Mouse (Mus musculus) heart, embryonic 16.5 days (tissue): ENCODE results near the gene Etv5. TPM values are rescaled to one million over a fixed set of nuclear protein-coding genes. Genes with fewer than 3 reads are reported as not detected.
"Not testable (repeated sequence)": the region's sequence is repeated elsewhere in the genome, so short reads cannot be mapped to it uniquely, and the experiment has no call there.

ENCODE experiments used
- ATAC-seq: fragments of 200-750 bp; cut with Nextera tagmentation; replicated peaks from 2 replicates; pipeline ENCODE4 v1.8.0; 2017; ENCODE audit warnings: moderate number of reproducible peaks; ENCODE audit not compliant: insufficient read depth, low FRiP score; ENCODE audit errors: extremely low read depth
- H3K27ac ChIP-seq: fragments of 300-500 bp; sonication (generic); 2 replicates; pipeline ENCODE4 v1.5.1; 2014; ENCODE audit warnings: mild to moderate bottlenecking, low read length, control low read depth, moderate library complexity
- H3K27me3 ChIP-seq: fragments of 300-500 bp; sonication (generic); 2 replicates; pipeline ENCODE4 v1.6.1; 2014; ENCODE audit warnings: low read length, mixed read lengths; ENCODE audit not compliant: control insufficient read depth, insufficient read depth
- H3K36me3 ChIP-seq: fragments of 300-500 bp; sonication (generic); 2 replicates; pipeline ENCODE4 v1.6.1; 2014; ENCODE audit not compliant: control insufficient read depth, insufficient read depth
- H3K4me1 ChIP-seq: fragments of 300-500 bp; sonication (generic); 2 replicates; pipeline ENCODE4 v1.6.1; 2014; ENCODE audit warnings: low read length, mixed read lengths; ENCODE audit not compliant: control insufficient read depth, insufficient read depth
- H3K4me2 ChIP-seq: fragments of 300-500 bp; sonication (generic); 2 replicates; pipeline ENCODE4 v1.6.1; 2014; ENCODE audit warnings: low read depth, mild to moderate bottlenecking, control low read depth, low read length
- H3K4me3 ChIP-seq: fragments of 300-500 bp; sonication (generic); 2 replicates; pipeline ENCODE4 v1.5.1; 2014; ENCODE audit warnings: mild to moderate bottlenecking, control low read depth, low read length
- H3K9ac ChIP-seq: fragments of 300-500 bp; sonication (generic); 2 replicates; pipeline ENCODE4 v1.6.1; 2014; ENCODE audit warnings: low read length, control low read depth
- H3K9me3 ChIP-seq: fragments of 300-500 bp; sonication (generic); replicated peaks from 2 replicates; pipeline ENCODE4 v1.6.1; 2016; ENCODE audit warnings: low read length; ENCODE audit not compliant: control insufficient read depth
- WGBS: fragments of 180-500 bp; shearing (Covaris S2); extraction: QIAGEN DNeasy Blood & Tissue Kit; methylation state at CpG from one replicate; pipeline ENCODE4 v1.1.7; 2014; 5-methylcytosine and 5-hydroxymethylcytosine counted together
- polyA plus RNA-seq: library from polyadenylated mRNA; unstranded; fragments of >200 nt; fragmentation: Nextera tagmentation; extraction: Ambion mirVana; gene quantifications from 2 replicates; pipeline ENCODE4 v1.2.1, GENCODE M21; 2015

Gene Etv5
- polyA plus RNA-seq, 1 experiment from 2014 or later, result 19.7 TPM

- Histone ChIP-seq H3K4me3 (no peak overlapping the region), H3K27ac (no peak overlapping the region), H3K9me3 (no peaks in the 10 kb centered on the region), H3K36me3 (peaks cover 5% of the 10 kb centered on the region), H3K9ac (no peak overlapping the region), H3K27me3 (no peaks in the 10 kb centered on the region), H3K4me1 (no peaks in the 10 kb centered on the region), H3K4me2 (no peak overlapping the region)
- WGBS, result 75% methylated on average over 15 of the region's 15 CpGs
- 0 out of 2 replicates have a peak, but pooled peaks have one; percentile 37 for ATAC-seq
These were observed 44.2 kb downstream of the Etv5 start for GRCm38 (mm10) chr16:22395093-22395844.

- Histone ChIP-seq H3K9ac (no peak overlapping the region), H3K27me3 (no peaks in the 10 kb centered on the region), H3K27ac (no peak overlapping the region), H3K9me3 (no peaks in the 10 kb centered on the region), H3K36me3 (peaks cover 4% of the 10 kb centered on the region), H3K4me1 (no peaks in the 10 kb centered on the region), H3K4me3 (no peak overlapping the region), H3K4me2 (no peak overlapping the region)
- 89% methylated on average over 9 of the region's 9 CpGs for whole genome bisulfite sequencing
- ATAC-seq, result no peak
These were observed 49.1 kb downstream of the Etv5 start for GRCm38 (mm10) chr16:22390348-22390897.

GRCm38 (mm10) chr16:22389146-22389911 is 50.2 kb downstream of the Etv5 start:
- H3K4me2 ChIP-seq, result no peak overlapping the region
- no peaks in the 10 kb centered on the region for H3K9me3 ChIP-seq
- WGBS, result 63% methylated on average over 13 of the region's 13 CpGs
- H3K27me3 ChIP-seq, result no peaks in the 10 kb centered on the region
- H3K9ac ChIP-seq, result no peak overlapping the region
- H3K4me3 ChIP-seq, result no peak overlapping the region
- H3K36me3 ChIP-seq, result peaks cover 9% of the 10 kb centered on the region
- ATAC-seq, result no peak
- no peaks in the 10 kb centered on the region for H3K4me1 ChIP-seq
- H3K27ac ChIP-seq, result no peak overlapping the region

DNA sequence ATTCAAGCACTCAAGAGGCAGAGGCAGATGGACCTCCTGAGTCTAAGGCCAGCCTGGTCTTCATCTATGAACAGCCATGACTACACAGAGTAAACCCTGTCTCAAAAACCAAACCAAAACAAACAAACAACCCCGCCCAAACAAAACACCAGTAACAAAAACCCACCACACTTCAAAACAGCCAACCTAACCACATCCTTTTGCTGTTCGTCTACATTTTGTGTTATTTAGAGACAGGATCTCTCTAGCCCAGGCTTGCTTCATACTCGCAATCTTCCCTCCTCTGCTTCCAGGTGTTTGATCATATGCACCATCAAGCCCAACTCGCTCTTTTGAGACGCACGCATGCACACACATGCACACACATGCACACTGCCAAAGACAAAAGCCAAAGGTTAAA is 51.8 kb downstream of the Etv5 start:
- Histone ChIP-seq H3K36me3 (peaks cover 9% of the 10 kb centered on the region), H3K4me1 (no peaks in the 10 kb centered on the region), H3K4me2 (no peak overlapping the region), H3K4me3 (no peak overlapping the region), H3K9ac (no peak overlapping the region), H3K9me3 (no peaks in the 10 kb centered on the region), H3K27ac (no peak overlapping the region), H3K27me3 (no peaks in the 10 kb centered on the region)
- WGBS, result 90% methylated on average over 6 of the region's 6 CpGs
- no peak for ATAC-seq

GRCm38 (mm10) chr16:22382018-22382417 is 57.5 kb downstream of the Etv5 start:
- 85% methylated on average over 6 of the region's 7 CpGs for WGBS
- H3K4me3 ChIP-seq, H3K27me3 ChIP-seq: not testable (repeated sequence)

GRCm38 (mm10) chr16:22380981-22381380 is 58.5 kb downstream of the Etv5 start:
- no peaks in the 10 kb centered on the region for H3K9me3 ChIP-seq
- peaks cover 6% of the 10 kb centered on the region; the same call in 1 of the 2 replicates for H3K36me3 ChIP-seq
- H3K9ac ChIP-seq, result no peak overlapping the region
- WGBS, result 93% methylated on average over 8 of the region's 8 CpGs
- no peak for ATAC-seq
- H3K4me3 ChIP-seq, result no peak overlapping the region
- no peaks in the 10 kb centered on the region for H3K27me3 ChIP-seq
- peaks cover 5% of the 10 kb centered on the region; the same call in 1 of the 2 replicates for H3K4me1 ChIP-seq
- no peak overlapping the region for H3K4me2 ChIP-seq
- H3K27ac ChIP-seq, result no peak overlapping the region

More at GRCm38 (mm10) chr16:22382018-22382417, 57.5 kb downstream of the Etv5 start:
- H3K9ac ChIP-seq, H3K4me2 ChIP-seq, H3K27ac ChIP-seq, H3K4me1 ChIP-seq, H3K9me3 ChIP-seq, ATAC-seq, H3K36me3 ChIP-seq: not testable (repeated sequence)

GRCm38 (mm10) chr16:22379986-22380385 is 59.5 kb downstream of the Etv5 start:
- H3K27ac ChIP-seq, result no peak overlapping the region
- H3K27me3 ChIP-seq, result no peaks in the 10 kb centered on the region
- 0 out of 2 replicates have a peak, but pooled peaks cover under 1% of the 10 kb centered on the region for H3K36me3 ChIP-seq
- peaks cover 5% of the 10 kb centered on the region; the same call in 1 of the 2 replicates for H3K4me1 ChIP-seq
- H3K4me2 ChIP-seq, result no peak overlapping the region
- no peaks in the 10 kb centered on the region for H3K9me3 ChIP-seq
- WGBS, result 39% methylated on average over 8 of the region's 8 CpGs
- ATAC-seq, result no peak
- H3K9ac ChIP-seq, result no peak overlapping the region
- no peak overlapping the region for H3K4me3 ChIP-seq

GRCm38 (mm10) chr16:22379342-22379741 is 60.2 kb downstream of the Etv5 start:
- Histone ChIP-seq H3K9ac (no peak overlapping the region), H3K4me3 (no peak overlapping the region), H3K36me3 (no peaks in the 10 kb centered on the region), H3K4me1 (peaks cover 5% of the 10 kb centered on the region; the same call in 1 of the 2 replicates), H3K27ac (no peak overlapping the region), H3K4me2 (no peak overlapping the region), H3K27me3 (no peaks in the 10 kb centered on the region), H3K9me3 (no peaks in the 10 kb centered on the region)
- ATAC-seq, result no peak
- 75% methylated on average over 4 of the region's 4 CpGs for WGBS

DNA sequence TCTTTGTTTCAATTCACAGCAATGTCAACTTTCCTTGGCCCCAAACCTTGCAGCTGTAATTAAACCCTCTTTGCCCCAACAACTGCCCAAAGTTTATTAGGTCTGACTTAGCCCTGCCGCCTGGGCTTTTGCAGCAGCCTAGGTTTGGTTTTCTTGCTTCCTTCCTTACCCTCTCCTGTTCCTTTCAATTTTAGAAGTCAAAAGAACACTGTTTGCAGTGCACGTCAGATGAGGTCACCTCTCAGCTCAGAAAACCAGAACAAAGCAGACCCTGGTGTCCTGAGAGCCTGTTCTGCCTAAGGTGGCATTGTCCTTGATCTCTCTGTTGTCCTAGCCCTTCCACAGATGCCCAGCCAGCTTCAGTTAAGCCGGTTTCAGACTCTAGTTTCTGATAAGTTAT is 61.8 kb downstream of the Etv5 start:
- H3K4me2 ChIP-seq, result no peak overlapping the region
- no peak overlapping the region for H3K4me3 ChIP-seq
- 52% methylated on average over 3 of the region's 3 CpGs for WGBS
- no peaks in the 10 kb centered on the region for H3K36me3 ChIP-seq
- no peak overlapping the region for H3K27ac ChIP-seq
- H3K9ac ChIP-seq, result no peak overlapping the region
- no peak for ATAC-seq
- H3K27me3 ChIP-seq, result no peaks in the 10 kb centered on the region
- H3K4me1 ChIP-seq, result peaks cover 5% of the 10 kb centered on the region; the same call in 1 of the 2 replicates
- H3K9me3 ChIP-seq, result no peaks in the 10 kb centered on the region
